Mouse (Mus musculus) naive thymus-derived CD4-positive, alpha-beta T cell, adult 5 months (primary cell): ENCODE data around the gene Rpl36a. TPM values are rescaled to one million over a fixed set of nuclear protein-coding genes. Genes with fewer than 3 reads are reported as not detected.

Experiments used
- polyA plus RNA-seq: library from polyadenylated mRNA; unstranded; fragments of 100-300 nt; shearing (Covaris generic); gene quantifications from one replicate; pipeline ENCODE4 v1.2.1, GENCODE M21; 2017

Rpl36a gene
- polyA plus RNA-seq = 394 TPM

GRCm38 (mm10) chrX:134585103-134586002, at the start of gene Rpl36a:
TSS of gene Rpl36a (plus strand) at chrX:134585654.

GRCm38 (mm10) chrX:134541145-134541954, 44.1 kb upstream of the Rpl36a start, which contains the start of gene Timm8a1:
TSS of gene Timm8a1 (minus strand) at chrX:134541865.

GRCm38 (mm10) chrX:134582888-134583669, 2.4 kb upstream of the Rpl36a start, which contains the start of gene Btk:
TSS of gene Btk (minus strand) at chrX:134583570.

GRCm38 (mm10) chrX:134600659-134601379, 15.4 kb downstream of the Rpl36a start, which contains the start of the genes Gla and Hnrnph2:
TSS of gene Gla (minus strand) at chrX:134601125.
TSS of gene Hnrnph2 (plus strand) at chrX:134601179.

Other genes starting within 250 kb of the Rpl36a start
- gene Drp2, start 181.1 kb upstream of the Rpl36a start, polyA plus RNA-seq = not detected
- gene Taf7l, start 109.2 kb upstream of the Rpl36a start, polyA plus RNA-seq = not detected
- gene Timm8a1, start 43.8 kb upstream of the Rpl36a start, polyA plus RNA-seq = 31.8 TPM
- 0.36 TPM for gene Btk, start 2.1 kb upstream of the Rpl36a start, polyA plus RNA-seq
- 12.4 TPM for gene Gla, start 15.5 kb downstream of the Rpl36a start, polyA plus RNA-seq
- 160 TPM for gene Hnrnph2, start 15.5 kb downstream of the Rpl36a start, polyA plus RNA-seq
- gene Armcx4, start 100.9 kb downstream of the Rpl36a start, polyA plus RNA-seq = 0.32 TPM
- 1.5 TPM for gene Armcx1, start 132.3 kb downstream of the Rpl36a start, polyA plus RNA-seq
- 2.2 TPM for gene Armcx6, start 165.8 kb downstream of the Rpl36a start, polyA plus RNA-seq
- gene Armcx3, start 170.9 kb downstream of the Rpl36a start, polyA plus RNA-seq = 15.0 TPM
- 10.7 TPM for gene Armcx2, start 223.6 kb downstream of the Rpl36a start, polyA plus RNA-seq